Mouse (Mus musculus) left cerebral cortex, postnatal 36 days (tissue): ENCODE measurements around the gene Mtmr14. TPM values are rescaled to one million over a fixed set of nuclear protein-coding genes. Genes with fewer than 3 reads are reported as not detected.
A peak's percentile ranks its signal among the peaks of the same experiment; 100 is the strongest.

Experiments
- DNase-seq, 2 experiments: peaks; one replicate each; pipeline ENCODE4 v3.0.0; 2021 to 2022; ENCODE audit warnings: low spot score in 2 of 2, mixed read lengths in 1 of 2
- intact Hi-C: fragments of 180-260 bp; cut with DNase I; formaldehyde crosslinking; loops from one replicate; pipeline ENCODE4 v1.15.1; 2025
- total RNA-seq, 2 experiments: library from RNA; stranded (reverse); gene quantifications; 2 replicates each; pipeline ENCODE4 v1.2.3; 2021

Mtmr14 gene
- total RNA-seq, 2 experiments from 2014 or later: 15.3 to 17.4 TPM

DNA sequence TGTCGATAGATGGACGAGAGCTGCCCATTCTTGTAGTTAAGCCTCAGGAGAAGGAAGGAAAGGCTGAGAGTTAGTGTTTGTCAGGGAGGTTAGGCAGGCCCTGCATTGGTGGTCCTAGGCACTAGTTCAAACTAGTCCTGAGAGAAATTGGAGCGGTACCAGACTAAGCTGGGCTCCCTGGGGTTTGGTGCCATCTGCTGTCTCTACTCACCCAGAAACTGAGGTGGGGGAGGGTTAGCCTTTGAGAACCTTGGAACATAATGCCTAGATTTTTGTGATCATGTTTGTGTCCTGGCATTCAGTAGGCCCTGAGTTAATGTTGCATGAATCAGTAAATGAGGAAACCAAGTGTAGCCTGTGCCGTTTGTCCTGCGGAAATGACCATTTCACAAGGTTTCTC, 70.5 kb downstream of the Mtmr14 start:
- peak in 1 of 2 experiments; percentile 37 for DNase-seq

DNA sequence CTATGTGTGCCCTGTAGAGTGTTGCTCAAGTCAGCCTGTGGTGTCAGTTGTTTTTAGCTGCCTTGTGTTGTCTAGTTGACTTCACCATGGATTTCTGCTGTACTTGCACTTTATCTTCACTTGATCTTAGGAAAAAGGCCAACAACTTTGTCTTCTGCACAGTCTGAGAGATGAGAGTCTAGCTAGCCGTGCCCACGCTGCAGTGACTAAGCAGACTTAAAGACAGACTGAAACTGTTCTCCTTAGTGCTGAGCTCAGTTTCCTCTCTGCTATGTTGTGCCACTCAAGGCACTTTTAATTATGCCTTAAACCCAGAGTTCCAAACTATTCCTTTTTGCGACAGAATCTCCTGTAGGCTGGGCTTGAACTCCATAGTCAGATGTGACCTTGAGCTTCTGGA, 78.3 kb downstream of the Mtmr14 start:
- DNase-seq: no peak
- intact Hi-C loops: no loop called here

More for the DNA sequence above, 70.5 kb downstream of the Mtmr14 start:
- intact Hi-C loops: loop anchor here (10.0 kb wide), 1 partner anchor 233 kb away; the partner anchor contains the start of gene Setd5

DNA sequence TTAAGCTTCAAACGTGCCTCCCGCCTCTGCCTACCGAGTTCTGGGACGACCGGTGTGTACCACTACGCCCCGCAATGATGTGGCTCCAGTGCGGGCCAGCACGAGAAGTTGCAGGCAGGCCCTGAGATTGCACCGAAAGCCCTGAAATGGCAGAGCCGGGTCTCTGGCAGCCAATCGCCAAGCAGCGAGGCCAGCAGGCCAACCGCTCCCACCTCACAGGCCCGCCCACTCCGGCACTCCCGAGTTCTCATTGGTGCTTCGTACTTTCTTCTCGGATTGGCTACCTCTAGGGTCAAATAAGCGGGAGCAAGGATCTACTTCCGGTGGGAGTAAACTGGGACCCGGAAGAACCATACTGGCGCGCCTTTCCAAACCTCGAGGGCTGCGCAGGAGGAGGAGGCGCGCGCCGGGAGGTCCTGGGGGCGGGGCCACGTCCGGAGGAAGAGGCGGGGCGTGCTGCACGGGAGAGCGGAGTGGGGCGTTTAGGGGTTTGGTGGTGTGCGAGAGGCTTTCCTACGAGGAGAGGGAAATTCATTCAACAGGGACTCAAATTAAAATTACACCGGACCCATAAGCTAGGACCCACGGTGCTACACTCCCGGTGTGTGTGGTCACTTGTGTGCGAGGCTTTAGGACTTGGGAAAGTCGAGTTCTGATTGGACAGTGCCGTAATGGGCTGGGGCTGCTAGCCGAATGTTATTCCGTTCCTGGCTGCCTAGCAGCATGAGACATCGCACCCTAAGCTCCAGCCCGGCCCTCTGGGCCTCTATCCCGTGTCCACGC, 89.1 kb downstream of the Mtmr14 start, which contains the start of gene Ogg1:
Gene Ogg1 (plus strand): TSS at position 440 of the 783 bp plus-strand sequence.
- intact Hi-C loops: loop anchor here (1.0 to 10.0 kb wide), 3 partner anchors 20 to 282 kb away; partner anchors contain the start of genes Arpc4 and Thumpd3

DNA sequence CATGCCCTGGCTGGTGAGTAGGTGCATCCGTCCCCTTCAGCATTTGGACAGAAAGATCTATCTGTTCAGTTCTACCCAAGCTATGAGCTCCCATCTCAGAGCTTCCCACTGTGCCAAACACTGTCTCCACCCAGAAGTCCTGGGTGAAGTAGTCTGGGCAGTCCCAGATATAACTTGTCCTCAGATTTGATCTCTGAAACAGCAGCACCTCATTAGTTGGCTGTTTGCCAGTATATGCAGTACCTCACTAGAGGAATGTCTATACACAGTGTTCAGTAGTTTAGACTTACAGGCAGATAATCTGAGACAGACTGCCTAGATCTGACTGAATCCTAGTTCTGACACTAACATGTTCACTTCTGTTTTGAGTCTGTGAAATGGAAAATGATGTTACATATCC, 91.8 kb downstream of the Mtmr14 start:
- intact Hi-C loops: loop anchor here (10.0 kb wide), 1 partner anchor 285 kb away; the partner anchor contains the start of gene Thumpd3
- DNase-seq: no peak

More for the DNA sequence above, 89.1 kb downstream of the Mtmr14 start, which contains the start of gene Ogg1:
- DNase-seq: peak; percentile 97 to 98

DNA sequence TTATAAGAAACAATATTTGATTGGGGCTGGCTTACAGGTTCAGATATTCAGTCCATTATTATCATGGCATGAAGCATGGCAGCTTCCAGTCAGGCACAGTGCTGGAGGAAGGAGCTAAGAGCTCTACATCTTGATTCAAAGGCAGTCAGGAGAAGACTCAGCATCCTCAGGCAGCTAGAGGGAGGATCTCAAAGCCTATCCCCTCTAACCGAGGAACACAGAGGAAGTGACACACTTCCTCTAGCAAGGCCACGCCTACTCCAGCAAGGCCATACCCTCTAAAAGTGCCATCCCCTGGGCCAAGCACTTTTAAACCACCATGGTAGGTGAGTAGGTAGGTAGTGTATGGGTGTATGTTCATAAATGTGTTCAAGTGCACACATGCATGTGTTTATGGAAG, 92.9 kb downstream of the Mtmr14 start:
- no peak for DNase-seq
- intact Hi-C loops: no loop called here

Other genes with a start within 250 kb of the Mtmr14 start
- 10 to 100 TPM; 22.6 to 30.6 TPM for gene Thumpd3, start 191.6 kb upstream of the Mtmr14 start, total RNA-seq
- gene Setd5, start 160.5 kb upstream of the Mtmr14 start, total RNA-seq: 100 to 1,000 TPM in 1 of 2 experiments, 10 to 100 TPM in 1; 99.2 to 130 TPM
- 10 to 100 TPM; 79.6 to 85.5 TPM for gene Lhfpl4, start 42.5 kb upstream of the Mtmr14 start, total RNA-seq
- 10 to 100 TPM; 76.4 to 79.5 TPM for gene Cpne9, start 44.5 kb downstream of the Mtmr14 start, total RNA-seq
- 10 to 100 TPM; 29.0 to 30.3 TPM for gene Brpf1, start 69.3 kb downstream of the Mtmr14 start, total RNA-seq
- gene Ogg1, start 89.1 kb downstream of the Mtmr14 start, total RNA-seq: 1 to 10 TPM; 6.5 to 7.1 TPM
- gene Camk1, start 106.1 kb downstream of the Mtmr14 start, total RNA-seq: 100 to 1,000 TPM; 106 to 123 TPM
- gene Tada3, start 140.0 kb downstream of the Mtmr14 start, total RNA-seq: 10 to 100 TPM; 52.0 to 55.2 TPM
- gene Arpc4, start 140.3 kb downstream of the Mtmr14 start, total RNA-seq: 100 to 1,000 TPM; 245 to 295 TPM
- gene Ttll3, start 151.4 kb downstream of the Mtmr14 start, total RNA-seq: 10 to 100 TPM in 1 of 2 experiments, 1 to 10 TPM in 1; 9.3 to 14.2 TPM
- 10 to 100 TPM; 17.1 to 19.0 TPM for gene Rpusd3, start 181.5 kb downstream of the Mtmr14 start, total RNA-seq
- gene Cidec, start 197.9 kb downstream of the Mtmr14 start, total RNA-seq: not detected
- 10 to 100 TPM; 38.0 to 41.8 TPM for gene Jagn1, start 204.7 kb downstream of the Mtmr14 start, total RNA-seq
- under 1 TPM; 0.54 to 0.57 TPM for gene Il17re, start 220.6 kb downstream of the Mtmr14 start, total RNA-seq
- 1 to 10 TPM; 4.7 to 5.3 TPM for gene Il17rc, start 233.6 kb downstream of the Mtmr14 start, total RNA-seq
- gene Creld1, start 245.5 kb downstream of the Mtmr14 start, total RNA-seq: 100 to 1,000 TPM; 102 to 119 TPM